Mouse (Mus musculus): ENCODE data around the gene Ttc7b. TPM values are rescaled to one million over a fixed set of nuclear protein-coding genes. Genes with fewer than 3 reads are reported as not detected.

Ttc7b gene
- total and polyA plus RNA-seq, 3 experiments, result 11.7 to 23.7 TPM; not detected in 1

- TF ChIP-seq MAFK (IDR thresholded peaks at IDR 0.05; ENCODE audit: borderline replicate concordance, low read depth, low read length) (no peak), EP300 (IDR thresholded peaks at IDR 0.05; ENCODE audit: low read depth in 1 of 2, low read length in 2 of 2) (no peak), ETS1 (IDR thresholded peaks at IDR 0.05; ENCODE audit: low read depth, low read length) (no peak), RCOR1 (IDR thresholded peaks at IDR 0.05; ENCODE audit: low read depth, low read length) (no peak), ZNF384 (IDR thresholded peaks at IDR 0.05; ENCODE audit: low read depth, low read length) (no peak), ZKSCAN1 (IDR thresholded peaks at IDR 0.05; ENCODE audit: low read depth, low read length) (no peak), ZMIZ1 (IDR thresholded peaks at IDR 0.05; ENCODE audit: low read depth, low read length) (no peak), MYC (IDR thresholded peaks at IDR 0.05; ENCODE audit: low read depth, low read length) (no peak), NELFE (IDR thresholded peaks at IDR 0.05; ENCODE audit: low read depth, low read length) (no peak), MXI1 (IDR thresholded peaks at IDR 0.05; ENCODE audit: low read depth, low read length) (no peak), USF1 (IDR thresholded peaks at IDR 0.05; ENCODE audit: low read depth, low read length) (no peak)
- Histone ChIP-seq H3K4me3 (ENCODE audit: control insufficient read depth in 1 of 2, insufficient read depth in 1 of 2, low read depth in 2 of 2, low read length in 2 of 2) (no peak overlapping the region), H3K9ac (ENCODE audit: control insufficient read depth, low read depth, low read length, poor library complexity, severe bottlenecking) (no peak overlapping the region), H3K36me3 (ENCODE audit: control insufficient read depth in 1 of 2, insufficient read depth in 2 of 2, low read length in 2 of 2) (peaks cover 0 to 20% of the 10 kb centered on the region in 2 experiments; a peak in 2 of 4 replicates), H3K9me3 (replicated peaks; ENCODE audit: insufficient read depth, low read length) (no peaks in the 10 kb centered on the region), H3K27ac (ENCODE audit: control insufficient read depth, low read depth, low read length) (no peak overlapping the region), H3K4me1 (ENCODE audit: control insufficient read depth in 1 of 2, insufficient read depth in 2 of 2, low read length in 2 of 2) (peaks cover 10 to 21% of the 10 kb centered on the region in 2 experiments), H3K27me3 (ENCODE audit: control insufficient read depth in 1 of 2, insufficient read depth in 2 of 2, low read length in 2 of 2) (no peaks in the 10 kb centered on the region), H3K79me2 (ENCODE audit: control insufficient read depth, insufficient read depth, low read length, poor library complexity) (no peaks in the 10 kb centered on the region)
- no peak for DNase-seq (ENCODE audit: low read depth, low spot score)
Measured at GRCm38 (mm10) chr12:100282025-100282885, 238.4 kb downstream of the Ttc7b start.

DNA sequence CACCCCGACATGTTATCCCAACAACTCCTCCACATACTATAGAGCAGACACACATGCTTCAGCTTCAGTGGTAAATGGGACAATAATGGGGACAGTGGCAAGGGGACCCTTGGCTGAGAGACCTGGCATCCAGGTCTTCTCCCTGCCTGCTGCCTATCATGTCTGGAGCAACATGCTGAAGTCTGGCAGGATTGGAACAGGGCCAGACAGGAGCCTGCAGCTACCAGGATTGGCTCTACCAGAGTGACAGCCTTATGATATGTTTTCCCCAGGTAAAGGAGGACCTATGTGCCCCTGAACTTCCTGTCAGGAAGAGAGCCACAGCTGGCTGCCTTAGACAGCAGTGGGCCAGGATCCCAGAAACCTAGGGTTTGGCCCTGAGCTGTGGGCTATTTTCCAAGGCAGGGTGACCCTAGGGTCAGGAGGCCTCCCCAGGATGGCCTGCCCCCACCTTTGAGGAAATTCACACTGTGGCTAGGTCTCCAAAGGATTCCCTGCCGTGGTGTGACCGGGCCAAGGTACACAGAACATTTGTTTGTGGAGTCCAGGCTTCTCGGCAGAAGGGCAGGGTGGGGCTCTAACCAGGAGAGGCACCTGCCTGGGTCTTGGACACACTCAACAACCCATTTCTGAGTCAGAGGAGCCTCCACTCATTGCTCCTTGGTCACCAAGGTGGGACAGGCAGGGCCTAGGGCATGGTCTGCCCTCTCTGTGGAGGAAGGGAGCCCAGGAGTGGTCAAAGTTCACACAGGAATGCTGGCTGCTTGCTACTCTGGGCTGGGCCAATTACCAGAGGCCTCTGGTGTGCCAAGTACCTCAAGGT is 239.4 kb downstream of the Ttc7b start:
- TF ChIP-seq TAL1 (IDR thresholded peaks at IDR 0.05; ENCODE audit: low read length) (no peak), NELFE (IDR thresholded peaks at IDR 0.05; ENCODE audit: low read depth, low read length) (no peak), EP300 (IDR thresholded peaks at IDR 0.05; ENCODE audit: low read depth in 1 of 2, low read length in 2 of 2) (no peak), MYB (IDR thresholded peaks at IDR 0.05; ENCODE audit: low read depth, low read length) (no peak), ZNF384 (IDR thresholded peaks at IDR 0.05; ENCODE audit: low read depth, low read length) (no peak), ZMIZ1 (IDR thresholded peaks at IDR 0.05; ENCODE audit: low read depth, low read length) (no peak)
- Histone ChIP-seq H3K9me3 (replicated peaks; ENCODE audit: insufficient read depth, low read length) (no peaks in the 10 kb centered on the region), H3K79me2 (ENCODE audit: control insufficient read depth, insufficient read depth, low read length, poor library complexity) (no peaks in the 10 kb centered on the region), H3K4me1 (ENCODE audit: control insufficient read depth in 1 of 2, insufficient read depth in 2 of 2, low read length in 2 of 2) (peaks cover 12 to 30% of the 10 kb centered on the region in 2 experiments), H3K4me3 (ENCODE audit: control insufficient read depth in 1 of 2, insufficient read depth in 1 of 2, low read depth in 2 of 2, low read length in 2 of 2) (no peak overlapping the region), H3K27ac (ENCODE audit: control insufficient read depth, low read depth, low read length) (no peak overlapping the region), H3K9ac (ENCODE audit: control insufficient read depth, low read depth, low read length, poor library complexity, severe bottlenecking) (no peak overlapping the region), H3K36me3 (ENCODE audit: control insufficient read depth in 1 of 2, insufficient read depth in 2 of 2, low read length in 2 of 2) (peaks cover 0 to 28% of the 10 kb centered on the region in 2 experiments; a peak in 2 of 4 replicates), H3K27me3 (ENCODE audit: control insufficient read depth in 1 of 2, insufficient read depth in 2 of 2, low read length in 2 of 2) (no peaks in the 10 kb centered on the region)
- DNase-seq (ENCODE audit: low read depth, low spot score), result no peak
